26 mouse cellular contexts compared by ENCODE assay signal in the genomic region with DNA sequence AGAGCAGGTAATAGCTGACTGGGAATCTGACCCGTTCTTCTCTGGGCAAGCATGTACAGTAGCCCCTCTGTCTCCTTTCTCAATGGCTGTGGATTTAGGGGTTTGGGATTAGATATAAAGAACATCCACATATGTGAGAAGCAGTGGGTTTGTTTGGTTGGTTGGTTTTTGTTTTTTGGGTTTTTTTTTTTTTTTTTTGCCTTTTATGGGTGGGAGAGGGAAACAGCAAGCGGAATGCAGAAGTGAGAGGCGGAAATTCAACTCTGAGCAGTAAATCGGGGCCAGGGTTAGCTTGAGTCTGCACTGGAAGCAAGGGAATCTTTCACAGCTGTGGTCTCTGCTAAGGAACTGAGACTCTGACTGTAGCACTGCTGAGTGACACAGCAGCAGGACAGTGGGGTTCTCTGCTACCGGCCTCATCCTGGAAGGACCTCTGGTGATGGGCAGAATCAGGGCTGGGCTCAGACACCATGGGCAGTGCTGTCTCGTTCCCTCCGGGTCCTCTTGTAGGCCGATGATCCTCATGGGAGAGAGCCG. TPM values are rescaled to one million over a fixed set of nuclear protein-coding genes. Genes with fewer than 3 reads are reported as not detected.
DNase-seq lines count a peak whose midpoint lies in the region; ATAC-seq and TF ChIP-seq lines count a peak whose summit lies in the region.
"Had no signal": no experiment of that assay in that cellular context is flagged by ENCODE, and none has a peak within 500 bp of the region (broad histone marks: within the 10 kb centered on the region; RNA-seq: fewer than 3 reads in every experiment).

No protein-coding gene starts in this region.

- H3K4me3 ChIP-seq in heart, embryonic 12.5 days = no peak overlapping the region
- no peak overlapping the region for H3K4me3 ChIP-seq in bone marrow, adult 2 months (replicated peaks; ENCODE audit: control insufficient read depth, low read depth, low read length)
- H3K4me3 ChIP-seq in macrophage (ENCODE audit: inconsistent target) = no peak overlapping the region
- H3K4me3 ChIP-seq in small intestine, adult 2 months (ENCODE audit: low read depth, low read length) = no peak overlapping the region
- H3K4me3 ChIP-seq: hindbrain, embryonic 15.5 days; layer of hippocampus, adult 2 months; lung, embryonic 15.5 days; midbrain, embryonic 10.5 days had no signal

- no peak overlapping the region for H3K9ac ChIP-seq in heart, embryonic 12.5 days
- H3K9ac ChIP-seq: forebrain, postnatal 0 days; hindbrain, embryonic 15.5 days; liver, embryonic 14.5 days; lung, embryonic 15.5 days had no signal

- no peak for ATAC-seq in heart, embryonic 12.5 days (ENCODE audit: insufficient number of reproducible peaks, low FRiP score)
- ATAC-seq: forebrain, postnatal 0 days had no signal

- H3K9me3 ChIP-seq in heart, embryonic 12.5 days (replicated peaks) = peaks cover 4% of the 10 kb centered on the region; the same call in 1 of the 2 replicates
- H3K9me3 ChIP-seq: hindbrain, embryonic 15.5 days; lung, embryonic 15.5 days had no signal

- H3K4me2 ChIP-seq in heart, embryonic 12.5 days = no peak overlapping the region
- H3K4me2 ChIP-seq: hindbrain, embryonic 15.5 days; lung, embryonic 15.5 days had no signal

- peaks cover 6% of the 10 kb centered on the region for H3K79me2 ChIP-seq in macrophage (ENCODE audit: inconsistent target)

- peaks cover 92% of the 10 kb centered on the region for H3K36me3 ChIP-seq in heart, embryonic 12.5 days
- peaks cover 50% of the 10 kb centered on the region for H3K36me3 ChIP-seq in macrophage (ENCODE audit: inconsistent target)
- peaks cover 58% of the 10 kb centered on the region for H3K36me3 ChIP-seq in small intestine, adult 2 months (ENCODE audit: control insufficient read depth, insufficient read depth, low read length)

- no peak for TF ChIP-seq CTCF in bone marrow, adult 2 months (IDR thresholded peaks at IDR 0.05; ENCODE audit: control insufficient read depth, insufficient read depth, low read length)
- no peak for TF ChIP-seq CTCF in small intestine, adult 2 months (IDR thresholded peaks at IDR 0.05; ENCODE audit: extremely low read depth, insufficient read length, insufficient replicate concordance, low read depth, low read length)

- H3K27ac ChIP-seq in heart, embryonic 12.5 days (ENCODE audit: poor library complexity, severe bottlenecking) = no peak overlapping the region
- H3K27ac ChIP-seq in bone marrow, adult 2 months (ENCODE audit: control insufficient read depth, insufficient read depth, low read depth, low read length, poor library complexity) = peak overlapping the region; percentile 25; the same call in 1 of the 2 replicates
- H3K27ac ChIP-seq in macrophage = peak overlapping the region; percentile 64
- H3K27ac ChIP-seq in small intestine, adult 2 months (ENCODE audit: insufficient read depth, low read depth, low read length) = peak overlapping the region; percentile 4; the same call in 1 of the 2 replicates
- H3K27ac ChIP-seq: hindbrain, embryonic 15.5 days; layer of hippocampus, adult 2 months; liver, embryonic 14.5 days; lung, embryonic 15.5 days; midbrain, embryonic 10.5 days; stomach, postnatal 0 days had no signal

- TF ChIP-seq POLR2A in bone marrow, adult 2 months (IDR thresholded peaks at IDR 0.05; ENCODE audit: borderline replicate concordance, control insufficient read depth, low read depth, low read length) = no peak
- no peak for TF ChIP-seq POLR2A in small intestine, adult 2 months (IDR thresholded peaks at IDR 0.05; ENCODE audit: low read depth, low read length)

- peaks cover 3% of the 10 kb centered on the region; the same call in 1 of the 2 replicates for H3K4me1 ChIP-seq in heart, embryonic 12.5 days (replicated peaks)
- H3K4me1 ChIP-seq in bone marrow, adult 2 months (ENCODE audit: control insufficient read depth, insufficient read depth, low read length) = no peaks in the 10 kb centered on the region
- H3K4me1 ChIP-seq in small intestine, adult 2 months (ENCODE audit: control insufficient read depth, insufficient read depth, insufficient read length, low read length) = no peaks in the 10 kb centered on the region

- WGBS in heart, embryonic 12.5 days = 91% methylated on average over 9 of the region's 9 CpGs
- 79% methylated on average over 9 of the region's 9 CpGs for WGBS in bone marrow, adult 2 months
- 33% methylated on average over 9 of the region's 9 CpGs for WGBS in macrophage (ENCODE audit: missing documents)
- 91% methylated on average over 9 of the region's 9 CpGs for WGBS in small intestine, adult 2 months

- H3K27me3 ChIP-seq in heart, embryonic 12.5 days (replicated peaks) = no peaks in the 10 kb centered on the region
- no peaks in the 10 kb centered on the region for H3K27me3 ChIP-seq in small intestine, adult 2 months (ENCODE audit: control insufficient read depth, insufficient read depth, low read length)
- H3K27me3 ChIP-seq: hindbrain, embryonic 15.5 days; lung, embryonic 15.5 days had no signal

- peak; percentile 96 for DNase-seq in heart, adult 11 months
- no peak for DNase-seq in adrenal gland, postnatal 36 days
- DNase-seq in right cerebral cortex, postnatal 14 days = no peak
- DNase-seq: adrenal gland, postnatal 25 days; cerebellum, adult 8-10 months; forebrain, postnatal 0 days; gastrocnemius, postnatal 36 days; heart, postnatal 4 days; kidney, adult 9 months; kidney, postnatal 14 days; layer of hippocampus, postnatal 36 days; lung, postnatal 36 days; right cerebral cortex, postnatal 25 days; thymus, adult 2 months; thymus, postnatal 4 days had no signal

RNA-seq across cellular contexts. Expression of a gene that starts 6.0 kb away (rescaled TPM):
- 37.9 and 41.6 TPM in 2 replicates for polyA plus RNA-seq in heart, embryonic 12.5 days (2016; fragmentation: Nextera tagmentation; extraction: Ambion mirVana)
- polyA plus RNA-seq in bone marrow, adult 2 months (2011; ENCODE audit: insufficient read depth, insufficient read length, low replicate concordance, missing spikeins) = 12.7 and 21.4 TPM in 2 replicates
- 10 to 100 TPM; 13.0 to 59.2 (median 35.2) TPM for total RNA-seq in macrophage (2018; cell fraction: chromatin; rRNA removed)
- total RNA-seq in macrophage (2018; cell fraction: cytosol; rRNA removed) = 10 to 100 TPM; 17.3 to 30.6 (median 21.6) TPM
- 10 to 100 TPM; 14.7 to 39.2 (median 22.5) TPM for total RNA-seq in macrophage (2018; cell fraction: nucleus; rRNA removed)
- 10.3 to 36.7 TPM (median 20.2 TPM) in 3 replicates for polyA plus RNA-seq in macrophage (2018)
- 11.1 and 20.3 TPM in 2 replicates for polyA plus RNA-seq in small intestine, adult 2 months (2012; rRNA removed)
- total RNA-seq in adrenal gland, postnatal 36 days (2021) = 10 to 100 TPM; 27.3 to 29.6 TPM

RNA-seq across cellular contexts. Expression of a gene that starts 22.5 kb away (rescaled TPM):
- polyA plus RNA-seq in heart, embryonic 12.5 days (2016; fragmentation: Nextera tagmentation; extraction: Ambion mirVana) = 0.21 and 0.24 TPM in 2 replicates
- 0.77 TPM in 1 of 2 replicates, not detected in the other for polyA plus RNA-seq in bone marrow, adult 2 months (2011; ENCODE audit: insufficient read depth, insufficient read length, low replicate concordance, missing spikeins)
- total RNA-seq in macrophage (2018; cell fraction: chromatin; rRNA removed) = not detected
- not detected for total RNA-seq in macrophage (2018; cell fraction: cytosol; rRNA removed)
- not detected for total RNA-seq in macrophage (2018; cell fraction: nucleus; rRNA removed)
- polyA plus RNA-seq in macrophage (2018) = not detected in 3 replicates
- polyA plus RNA-seq in small intestine, adult 2 months (2012; rRNA removed) = 0.08 TPM in 1 of 2 replicates, not detected in the other
- total RNA-seq in adrenal gland, postnatal 36 days (2021) = not detected
- total RNA-seq: adrenal gland, postnatal 25 days; gastrocnemius, postnatal 36 days had no signal
- polyA plus RNA-seq: forebrain, embryonic 11.5 days; midbrain, embryonic 10.5 days had no signal

RNA-seq across cellular contexts. Expression of a gene that starts 29.4 kb away (rescaled TPM):
- 6.5 and 6.7 TPM in 2 replicates for polyA plus RNA-seq in heart, embryonic 12.5 days (2016; fragmentation: Nextera tagmentation; extraction: Ambion mirVana)
- 0.85 TPM in 1 of 2 replicates, not detected in the other for polyA plus RNA-seq in bone marrow, adult 2 months (2011; ENCODE audit: insufficient read depth, insufficient read length, low replicate concordance, missing spikeins)
- total RNA-seq in macrophage (2018; cell fraction: chromatin; rRNA removed) = 1 to 10 TPM in 1 of 26 experiments, under 1 TPM in 10, not detected in 15; 0.18 to 1.4 (median 0.43) TPM
- total RNA-seq in macrophage (2018; cell fraction: cytosol; rRNA removed) = under 1 TPM in 4 of 26 experiments, not detected in 22; 0.03 to 0.24 (median 0.08) TPM
- total RNA-seq in macrophage (2018; cell fraction: nucleus; rRNA removed) = under 1 TPM in 10 of 26 experiments, not detected in 16; 0.13 to 0.96 (median 0.23) TPM
- polyA plus RNA-seq in macrophage (2018) = not detected in 3 replicates
- 0.88 and 1.4 TPM in 2 replicates for polyA plus RNA-seq in small intestine, adult 2 months (2012; rRNA removed)
- total RNA-seq in adrenal gland, postnatal 36 days (2021) = 1 to 10 TPM; 1.2 to 1.6 TPM
